Mouse (Mus musculus) cerebellum, adult 2 months (tissue): ENCODE measurements around the gene Zcchc7.

Source experiments
- CTCF ChIP-seq: fragments of 200-500 bp; IDR thresholded peaks from 2 replicates; pipeline ENCODE4 v1.5.1; 2011; ENCODE audit warnings: low read depth, mild to moderate bottlenecking, control low read depth, low read length, moderate library complexity, borderline replicate concordance; ENCODE audit not compliant: insufficient read depth
- POLR2A ChIP-seq: fragments of 200-500 bp; IDR thresholded peaks from 2 replicates; pipeline ENCODE4 v1.6.1; 2011; ENCODE audit warnings: low read length, control low read depth, borderline replicate concordance; ENCODE audit not compliant: insufficient read depth

DNA sequence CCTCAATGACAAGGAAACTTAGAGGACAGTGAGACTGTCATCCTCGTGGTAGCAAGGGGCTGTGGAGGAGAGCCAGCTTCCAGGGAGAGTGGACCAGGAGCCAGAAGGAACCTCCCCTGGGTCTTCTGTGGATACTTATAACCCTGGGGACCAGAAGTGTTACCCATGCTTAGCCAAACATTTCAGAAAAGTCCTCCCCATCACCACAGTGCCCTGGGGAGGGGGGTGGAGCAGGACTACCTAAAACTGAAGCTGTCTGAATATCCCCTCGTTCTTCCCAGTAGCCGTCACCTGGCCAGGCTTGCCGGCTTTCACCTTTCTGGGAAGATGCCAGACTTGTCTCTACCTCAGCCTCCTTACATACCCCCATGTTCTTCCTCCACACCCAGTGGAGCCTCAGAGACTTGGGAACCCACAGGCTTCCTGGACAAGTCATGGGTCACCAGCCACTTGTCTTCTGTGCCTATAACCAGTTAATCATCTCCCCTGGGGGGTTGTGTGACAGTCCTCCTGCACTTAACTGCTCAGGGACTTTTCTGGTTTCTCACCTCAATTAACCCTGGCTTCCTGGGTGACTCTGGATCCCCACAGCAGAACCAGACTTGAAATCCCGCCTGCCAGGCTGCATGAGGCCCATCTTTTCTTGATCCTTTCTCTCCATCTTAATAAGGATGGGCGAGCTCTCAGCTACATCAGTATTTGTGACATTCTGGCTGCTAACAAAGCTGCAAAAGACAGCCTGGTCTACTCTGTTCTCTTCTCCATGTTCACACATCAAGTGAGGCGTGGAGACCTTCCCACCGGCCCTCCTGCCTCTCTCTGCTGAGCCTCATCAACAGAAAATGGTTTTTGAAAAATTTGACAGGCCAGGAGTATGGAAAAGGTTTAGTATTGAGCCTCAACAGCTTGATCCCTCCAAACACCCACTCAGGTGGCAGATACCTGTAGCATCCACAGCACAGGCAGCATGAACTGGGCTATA is 183.0 kb downstream of the Zcchc7 start:
- TF ChIP-seq CTCF (no peak), POLR2A (no peak)
